Mouse (Mus musculus) megakaryocyte, embryonic 14.5 days (primary cell): ENCODE measurements around the gene Serpine1. TPM values are rescaled to one million over a fixed set of nuclear protein-coding genes. Genes with fewer than 3 reads are reported as not detected.
A peak's percentile ranks its signal among the peaks of the same experiment; 100 is the strongest.
"Not testable (repeated sequence)": the region's sequence is repeated elsewhere in the genome, so short reads cannot be mapped to it uniquely, and the experiment has no call there.

ENCODE experiments used
- H3K27me3 ChIP-seq: replicated peaks from 2 replicates; pipeline ENCODE3; 2012; ENCODE audit warnings: inconsistent platforms
- H3K36me3 ChIP-seq: replicated peaks from 2 replicates; pipeline ENCODE3; 2012; ENCODE audit warnings: low read length, inconsistent platforms, mixed read lengths
- H3K4me1 ChIP-seq: 2 replicates; pipeline ENCODE4 v1.6.1; 2012; ENCODE audit warnings: inconsistent platforms
- H3K4me3 ChIP-seq: replicated peaks from 2 replicates; pipeline ENCODE3; 2012; ENCODE audit warnings: moderate library complexity, mild to moderate bottlenecking, inconsistent platforms
- H3K9me3 ChIP-seq: 2 replicates; pipeline ENCODE4 v1.6.1; 2012; ENCODE audit warnings: inconsistent platforms
- FLI1 ChIP-seq: IDR thresholded peaks from 2 replicates; pipeline ENCODE4 v1.6.1; 2012; ENCODE audit warnings: low read length, inconsistent platforms, mixed read lengths
- GATA1 ChIP-seq: IDR thresholded peaks from 3 replicates; pipeline ENCODE4 v1.6.1; 2012; ENCODE audit warnings: mixed read lengths, low read length, inconsistent platforms, borderline replicate concordance
- polyA plus RNA-seq: library from polyadenylated mRNA; stranded (reverse); fragments of >175 nt; gene quantifications from 2 replicates; pipeline ENCODE4 v1.2.3, GENCODE M21; 2012; ENCODE audit warnings: low replicate concordance; ENCODE audit not compliant: insufficient read depth

The Serpine1 gene
- 0.17 TPM in 1 of 2 replicates, not detected in the other for polyA plus RNA-seq

- peak within 1 kb of the TSS; percentile 82 for H3K4me3 ChIP-seq
- H3K4me1 ChIP-seq = peaks cover 84% of the 10 kb centered on the region
Measured at GRCm38 (mm10) chr5:137072079-137072960, at the start of gene Serpine1. Gene Serpine1 (minus strand): TSS chr5:137072268.

DNA sequence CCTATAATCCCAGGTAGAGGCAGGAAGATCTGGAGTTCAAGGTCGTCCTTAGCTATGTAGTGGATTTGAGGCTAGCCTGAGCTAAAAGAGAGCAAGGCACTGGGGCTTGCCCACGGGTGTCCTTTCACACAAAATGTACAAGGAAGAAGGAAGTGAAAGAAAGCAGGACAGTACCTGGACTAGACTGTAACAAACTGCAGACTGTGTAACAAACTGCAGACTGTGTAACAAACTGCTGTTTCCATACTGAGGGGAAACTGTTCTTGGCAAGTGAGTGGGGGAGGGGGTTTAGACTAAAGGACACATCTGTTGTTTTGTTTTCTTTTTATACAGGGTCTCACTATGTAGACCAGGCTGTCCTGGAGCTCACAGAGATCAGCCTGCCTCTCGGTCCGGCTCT is 49.2 kb upstream of the Serpine1 start:
- Histone ChIP-seq H3K27me3 (peaks cover 17% of the 10 kb centered on the region), H3K4me1 (peaks cover 19% of the 10 kb centered on the region), H3K4me3 (no peak overlapping the region), H3K36me3 (no peaks in the 10 kb centered on the region), H3K9me3 (peaks cover 3% of the 10 kb centered on the region; the same call in 1 of the 2 replicates)
- no peak for TF ChIP-seq FLI1
- no peak for TF ChIP-seq GATA1

More at GRCm38 (mm10) chr5:137072079-137072960, at the start of gene Serpine1:
- peaks cover 3% of the 10 kb centered on the region for H3K36me3 ChIP-seq
- H3K27me3 ChIP-seq = peaks cover 4% of the 10 kb centered on the region
- H3K9me3 ChIP-seq = no peaks in the 10 kb centered on the region
- TF ChIP-seq FLI1 (no peak), GATA1 (no peak)

- H3K27me3 ChIP-seq = peaks cover 4% of the 10 kb centered on the region
- peaks cover 37% of the 10 kb centered on the region for H3K4me1 ChIP-seq
- TF ChIP-seq FLI1 (no peak), GATA1 (no peak)
- H3K36me3 ChIP-seq = peaks cover 14% of the 10 kb centered on the region
- no peak overlapping the region for H3K4me3 ChIP-seq
- peaks cover 2% of the 10 kb centered on the region for H3K9me3 ChIP-seq
Measured at GRCm38 (mm10) chr5:137118878-137119277, 46.8 kb upstream of the Serpine1 start.

- H3K4me1 ChIP-seq = peaks cover 39% of the 10 kb centered on the region
- H3K36me3 ChIP-seq = peaks cover 23% of the 10 kb centered on the region
- H3K27me3 ChIP-seq, H3K4me3 ChIP-seq: not testable (repeated sequence)
- peaks cover 11% of the 10 kb centered on the region for H3K9me3 ChIP-seq
Measured at GRCm38 (mm10) chr5:137117994-137118393, 45.9 kb upstream of the Serpine1 start.

GRCm38 (mm10) chr5:137116987-137117386 is 44.9 kb upstream of the Serpine1 start:
- H3K4me1 ChIP-seq = peaks cover 31% of the 10 kb centered on the region
- peaks cover 32% of the 10 kb centered on the region for H3K36me3 ChIP-seq
- no peaks in the 10 kb centered on the region for H3K27me3 ChIP-seq
- peak overlapping the region; percentile 98 for H3K4me3 ChIP-seq
- TF ChIP-seq FLI1 = no peak
- no peak for TF ChIP-seq GATA1
- H3K9me3 ChIP-seq = peaks cover 16% of the 10 kb centered on the region

DNA sequence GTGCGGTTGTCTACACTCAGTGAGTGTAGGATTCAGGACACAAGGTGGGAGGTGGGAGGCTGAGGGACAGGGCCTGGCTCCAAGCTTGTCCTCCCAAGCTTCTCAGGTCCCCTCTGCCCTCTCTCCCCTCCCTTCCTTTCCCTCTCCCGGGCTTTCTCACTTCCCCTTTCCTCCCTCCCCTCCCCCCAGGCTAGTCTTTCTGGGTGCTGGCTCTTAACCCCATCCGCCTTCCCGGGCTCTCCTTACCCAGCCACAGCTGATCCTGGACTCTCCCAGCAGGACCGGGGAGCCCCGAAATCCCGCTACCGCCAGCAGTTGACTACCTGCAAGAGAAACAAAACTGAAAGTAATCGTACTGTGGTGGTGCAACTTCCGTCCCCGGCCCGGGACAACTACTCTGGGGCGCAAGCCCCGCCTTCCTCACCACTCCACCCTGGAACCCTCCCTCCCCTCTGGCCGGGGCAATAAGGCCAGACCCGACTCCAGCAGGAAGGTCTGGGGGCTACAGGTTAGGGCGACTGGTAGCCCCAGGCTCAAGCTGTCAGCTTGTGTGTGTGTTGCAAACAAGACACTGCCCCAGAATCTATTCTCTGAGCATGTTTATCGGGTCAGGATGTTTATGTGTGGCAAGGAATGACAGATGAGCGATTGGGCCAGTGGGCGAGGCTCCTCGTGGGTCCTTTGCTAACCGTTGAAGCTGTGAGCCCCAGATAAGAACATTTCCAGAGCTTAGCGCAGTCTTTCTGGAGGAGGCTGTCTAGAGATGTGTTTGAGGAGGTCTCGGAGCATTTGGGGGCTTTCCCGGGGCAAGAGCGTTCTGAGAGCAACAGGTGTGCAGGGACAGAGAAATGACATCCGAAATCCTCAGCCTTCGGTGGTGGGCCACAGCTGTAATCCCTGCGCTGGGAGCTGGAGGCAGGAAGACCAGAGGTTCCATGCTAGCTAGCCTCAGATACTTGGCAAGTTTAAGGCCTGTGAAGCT is 44.1 kb upstream of the Serpine1 start, which contains the start of gene Trim56:
Gene Trim56, minus strand, starts transcription at position 344 of the 982 bp plus-strand sequence.
- peaks cover 40% of the 10 kb centered on the region for H3K36me3 ChIP-seq
- H3K4me3 ChIP-seq = peak within 1 kb of the TSS; percentile 98
- H3K9me3 ChIP-seq = peaks cover 16% of the 10 kb centered on the region
- H3K27me3 ChIP-seq = no peaks in the 10 kb centered on the region
- peaks cover 31% of the 10 kb centered on the region for H3K4me1 ChIP-seq
- TF ChIP-seq FLI1 = no peak
- TF ChIP-seq GATA1 = no peak

GRCm38 (mm10) chr5:137114891-137115561 is 43.0 kb upstream of the Serpine1 start:
- peaks cover 25% of the 10 kb centered on the region for H3K9me3 ChIP-seq
- H3K4me1 ChIP-seq = peaks cover 34% of the 10 kb centered on the region
- peak overlapping the region; percentile 98 for H3K4me3 ChIP-seq
- TF ChIP-seq GATA1 = no peak
- TF ChIP-seq FLI1 = no peak
- no peaks in the 10 kb centered on the region for H3K27me3 ChIP-seq
- H3K36me3 ChIP-seq = peaks cover 51% of the 10 kb centered on the region

DNA sequence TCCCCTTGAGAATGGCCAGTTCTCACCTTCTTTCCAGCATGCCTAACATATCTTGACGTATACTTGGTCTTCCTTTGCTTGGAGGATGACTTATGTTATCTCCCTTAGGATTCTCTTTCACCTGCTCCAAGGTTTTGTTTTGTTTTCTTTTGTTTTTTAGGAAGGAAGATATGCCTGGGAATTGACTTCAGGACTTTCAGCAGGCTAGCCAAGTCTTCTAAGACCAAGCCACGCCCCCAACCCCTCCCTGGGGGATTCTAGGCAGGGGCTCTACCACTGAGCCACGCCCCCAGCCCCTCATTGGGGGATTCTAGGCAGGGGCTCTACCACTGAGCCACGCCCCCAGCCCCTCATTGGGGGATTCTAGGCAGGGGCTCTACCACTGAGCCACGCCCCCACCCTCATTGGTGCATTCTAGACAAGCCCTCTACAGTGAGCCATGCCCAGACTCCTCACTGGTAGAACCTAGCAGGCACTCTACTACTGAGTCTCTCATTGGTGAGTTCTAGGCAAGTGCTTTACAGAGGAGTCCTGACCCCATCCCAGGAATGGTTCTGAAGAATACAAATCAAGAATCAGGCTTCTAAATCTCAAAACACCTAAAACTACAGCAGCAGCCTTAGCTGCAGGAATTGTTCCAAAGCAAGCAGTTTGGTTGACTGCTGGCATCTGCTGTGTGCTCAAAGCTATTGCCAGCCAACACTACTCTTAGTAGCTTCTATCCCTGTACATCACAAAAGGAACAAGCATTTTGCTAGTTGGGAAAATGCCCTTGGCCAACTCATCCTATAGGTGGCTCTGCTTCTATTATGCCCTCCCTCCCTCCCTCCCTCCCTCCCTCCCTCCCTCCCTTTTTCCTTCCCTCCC is 39.7 kb upstream of the Serpine1 start:
- H3K9me3 ChIP-seq = peaks cover 25% of the 10 kb centered on the region
- peaks cover 39% of the 10 kb centered on the region for H3K4me1 ChIP-seq
- H3K27me3 ChIP-seq = no peaks in the 10 kb centered on the region
- TF ChIP-seq GATA1 (no peak), FLI1 (no peak)
- peaks cover 64% of the 10 kb centered on the region for H3K36me3 ChIP-seq
- no peak overlapping the region for H3K4me3 ChIP-seq
